Mouse (Mus musculus): ENCODE results near the gene Col4a3. TPM values are rescaled to one million over a fixed set of nuclear protein-coding genes. Genes with fewer than 3 reads are reported as not detected.
A peak's percentile ranks its signal among the peaks of the same experiment; 100 is the strongest.

The Col4a3 gene
- polyA plus RNA-seq, 1 experiment from 2014 or later: 0.14 TPM

GRCm38 (mm10) chr1:82663522-82663921, 76.8 kb downstream of the Col4a3 start:
- ATAC-seq (ENCODE audit: low FRiP score, low TSS enrichment) (no peak), DNase-seq (peak; percentile 60)
- H3K4me2 ChIP-seq (ENCODE audit: low read length): no peak overlapping the region
- WGBS: 15% methylated on average over 2 of the region's 2 CpGs
- H3K9ac ChIP-seq (replicated peaks; ENCODE audit: low read length): no peak overlapping the region
- no peak overlapping the region for H3K4me3 ChIP-seq (replicated peaks; ENCODE audit: low read depth, low read length)
- H3K36me3 ChIP-seq (ENCODE audit: control insufficient read depth, insufficient read depth, low read length): no peaks in the 10 kb centered on the region
- no peaks in the 10 kb centered on the region for H3K9me3 ChIP-seq (ENCODE audit: control insufficient read depth, low read length)
- no peaks in the 10 kb centered on the region for H3K27me3 ChIP-seq (ENCODE audit: control insufficient read depth, insufficient read depth, low read length)
- no peak overlapping the region for H3K27ac ChIP-seq (replicated peaks; ENCODE audit: low read depth, low read length)
- H3K4me1 ChIP-seq (ENCODE audit: control insufficient read depth, insufficient read depth, low read length): no peaks in the 10 kb centered on the region

- no peak for DNase-seq
- Histone ChIP-seq H3K4me1 (ENCODE audit: control insufficient read depth, insufficient read depth, low read length) (no peaks in the 10 kb centered on the region), H3K36me3 (ENCODE audit: control insufficient read depth, insufficient read depth, low read length) (no peaks in the 10 kb centered on the region), H3K4me3 (replicated peaks; ENCODE audit: low read depth, low read length) (no peak overlapping the region), H3K4me2 (ENCODE audit: low read length) (no peak overlapping the region), H3K27ac (replicated peaks; ENCODE audit: low read depth, low read length) (no peak overlapping the region), H3K27me3 (ENCODE audit: control insufficient read depth, insufficient read depth, low read length) (no peaks in the 10 kb centered on the region), H3K9ac (replicated peaks; ENCODE audit: low read length) (no peak overlapping the region), H3K9me3 (ENCODE audit: control insufficient read depth, low read length) (no peaks in the 10 kb centered on the region)
- ATAC-seq (ENCODE audit: low FRiP score, low TSS enrichment): no peak
- WGBS: 90% methylated on average over 5 of the region's 5 CpGs
Observed at GRCm38 (mm10) chr1:82686328-82686727, 99.6 kb downstream of the Col4a3 start.

- no peaks in the 10 kb centered on the region for H3K4me1 ChIP-seq (ENCODE audit: control insufficient read depth, insufficient read depth, low read length)
- H3K9me3 ChIP-seq (ENCODE audit: control insufficient read depth, low read length): no peaks in the 10 kb centered on the region
- no peak overlapping the region for H3K4me2 ChIP-seq (ENCODE audit: low read length)
- no peak overlapping the region for H3K4me3 ChIP-seq (replicated peaks; ENCODE audit: low read depth, low read length)
- no peak for DNase-seq
- no peak for ATAC-seq (ENCODE audit: low FRiP score, low TSS enrichment)
- no peaks in the 10 kb centered on the region for H3K27me3 ChIP-seq (ENCODE audit: control insufficient read depth, insufficient read depth, low read length)
- H3K27ac ChIP-seq (replicated peaks; ENCODE audit: low read depth, low read length): no peak overlapping the region
- 85% methylated on average over 2 of the region's 2 CpGs for WGBS
- H3K36me3 ChIP-seq (ENCODE audit: control insufficient read depth, insufficient read depth, low read length): no peaks in the 10 kb centered on the region
- no peak overlapping the region for H3K9ac ChIP-seq (replicated peaks; ENCODE audit: low read length)
Observed at GRCm38 (mm10) chr1:82686866-82687265, 100.1 kb downstream of the Col4a3 start.

GRCm38 (mm10) chr1:82687931-82688330, 101.2 kb downstream of the Col4a3 start:
- Histone ChIP-seq H3K36me3 (ENCODE audit: control insufficient read depth, insufficient read depth, low read length) (no peaks in the 10 kb centered on the region), H3K4me1 (ENCODE audit: control insufficient read depth, insufficient read depth, low read length) (no peaks in the 10 kb centered on the region), H3K27me3 (ENCODE audit: control insufficient read depth, insufficient read depth, low read length) (no peaks in the 10 kb centered on the region), H3K9me3 (ENCODE audit: control insufficient read depth, low read length) (no peaks in the 10 kb centered on the region), H3K27ac (replicated peaks; ENCODE audit: low read depth, low read length) (no peak overlapping the region), H3K4me2 (ENCODE audit: low read length) (no peak overlapping the region), H3K9ac (replicated peaks; ENCODE audit: low read length) (no peak overlapping the region), H3K4me3 (replicated peaks; ENCODE audit: low read depth, low read length) (no peak overlapping the region)
- 65% methylated on average over 6 of the region's 6 CpGs for WGBS
- no peak for DNase-seq
- ATAC-seq (ENCODE audit: low FRiP score, low TSS enrichment): no peak

- no peaks in the 10 kb centered on the region for H3K27me3 ChIP-seq (ENCODE audit: control insufficient read depth, insufficient read depth, low read length)
- no peak overlapping the region for H3K9ac ChIP-seq (replicated peaks; ENCODE audit: low read length)
- DNase-seq: no peak
- no peak for ATAC-seq (ENCODE audit: low FRiP score, low TSS enrichment)
- H3K4me2 ChIP-seq (ENCODE audit: low read length): no peak overlapping the region
- H3K9me3 ChIP-seq (ENCODE audit: control insufficient read depth, low read length): no peaks in the 10 kb centered on the region
- no peak overlapping the region for H3K27ac ChIP-seq (replicated peaks; ENCODE audit: low read depth, low read length)
- H3K4me1 ChIP-seq (ENCODE audit: control insufficient read depth, insufficient read depth, low read length): 0 out of 2 replicates have a peak, but pooled peaks cover 4% of the 10 kb centered on the region
- H3K4me3 ChIP-seq (replicated peaks; ENCODE audit: low read depth, low read length): no peak overlapping the region
- no peaks in the 10 kb centered on the region for H3K36me3 ChIP-seq (ENCODE audit: control insufficient read depth, insufficient read depth, low read length)
- WGBS: 62% methylated on average over 3 of the region's 3 CpGs
Observed at GRCm38 (mm10) chr1:82695915-82696314, 109.2 kb downstream of the Col4a3 start.

GRCm38 (mm10) chr1:82717816-82718512, 131.2 kb downstream of the Col4a3 start:
- 81% methylated on average over 9 of the region's 9 CpGs for WGBS
- Histone ChIP-seq H3K9me3 (ENCODE audit: control insufficient read depth, low read length) (no peaks in the 10 kb centered on the region), H3K4me1 (ENCODE audit: control insufficient read depth, insufficient read depth, low read length) (no peaks in the 10 kb centered on the region), H3K4me3 (replicated peaks; ENCODE audit: low read depth, low read length) (no peak overlapping the region), H3K4me2 (ENCODE audit: low read length) (no peak overlapping the region), H3K36me3 (ENCODE audit: control insufficient read depth, insufficient read depth, low read length) (no peaks in the 10 kb centered on the region), H3K9ac (replicated peaks; ENCODE audit: low read length) (no peak overlapping the region), H3K27me3 (ENCODE audit: control insufficient read depth, insufficient read depth, low read length) (peaks cover 6% of the 10 kb centered on the region), H3K27ac (replicated peaks; ENCODE audit: low read depth, low read length) (no peak overlapping the region)
- DNase-seq: no peak
- no peak for ATAC-seq (ENCODE audit: low FRiP score, low TSS enrichment)

GRCm38 (mm10) chr1:82724339-82725025, 137.8 kb downstream of the Col4a3 start, which contains the start of gene Mff:
Gene Mff, plus strand, starts transcription at chr1:82724890.
- 10% methylated on average over 38 of the region's 38 CpGs for WGBS
- Histone ChIP-seq H3K27me3 (ENCODE audit: control insufficient read depth, insufficient read depth, low read length) (peaks cover 13% of the 10 kb centered on the region), H3K4me2 (ENCODE audit: low read length) (peak within 1 kb of the TSS; percentile 82), H3K36me3 (ENCODE audit: control insufficient read depth, insufficient read depth, low read length) (peaks cover 12% of the 10 kb centered on the region), H3K4me3 (replicated peaks; ENCODE audit: low read depth, low read length) (peak within 1 kb of the TSS; percentile 78), H3K9me3 (ENCODE audit: control insufficient read depth, low read length) (no peaks in the 10 kb centered on the region), H3K27ac (replicated peaks; ENCODE audit: low read depth, low read length) (peak within 1 kb of the TSS; percentile 65), H3K9ac (replicated peaks; ENCODE audit: low read length) (peak within 1 kb of the TSS; percentile 95), H3K4me1 (ENCODE audit: control insufficient read depth, insufficient read depth, low read length) (peaks cover 10% of the 10 kb centered on the region)
- DNase-seq (peak; percentile 98), ATAC-seq (ENCODE audit: low FRiP score, low TSS enrichment) (peak; percentile 99)

GRCm38 (mm10) chr1:82725026-82725874, 138.5 kb downstream of the Col4a3 start:
- under 1% methylated on average over 37 of the region's 37 CpGs for WGBS
- H3K4me1 ChIP-seq (ENCODE audit: control insufficient read depth, insufficient read depth, low read length): peaks cover 10% of the 10 kb centered on the region
- DNase-seq (peak; percentile 3), ATAC-seq (ENCODE audit: low FRiP score, low TSS enrichment) (peak; percentile 95)
- H3K9ac ChIP-seq (replicated peaks; ENCODE audit: low read length): peak overlapping the region; percentile 95
- H3K27ac ChIP-seq (replicated peaks; ENCODE audit: low read depth, low read length): peak overlapping the region; percentile 65
- H3K27me3 ChIP-seq (ENCODE audit: control insufficient read depth, insufficient read depth, low read length): peaks cover 13% of the 10 kb centered on the region
- no peaks in the 10 kb centered on the region for H3K9me3 ChIP-seq (ENCODE audit: control insufficient read depth, low read length)
- peak overlapping the region; percentile 78 for H3K4me3 ChIP-seq (replicated peaks; ENCODE audit: low read depth, low read length)
- H3K36me3 ChIP-seq (ENCODE audit: control insufficient read depth, insufficient read depth, low read length): peaks cover 17% of the 10 kb centered on the region
- H3K4me2 ChIP-seq (ENCODE audit: low read length): peak overlapping the region; percentile 82

Measured in midbrain, embryonic 14.5 days (tissue).